Mouse (Mus musculus): Measurements from ENCODE around the gene Gdpd3. TPM values are rescaled to one million over a fixed set of nuclear protein-coding genes. Genes with fewer than 3 reads are reported as not detected.
A peak's percentile ranks its signal among the peaks of the same experiment; 100 is the strongest.

Gene Gdpd3
- total RNA-seq, 2 experiments from 2014 or later = 2.5 to 5.1 TPM

DNA sequence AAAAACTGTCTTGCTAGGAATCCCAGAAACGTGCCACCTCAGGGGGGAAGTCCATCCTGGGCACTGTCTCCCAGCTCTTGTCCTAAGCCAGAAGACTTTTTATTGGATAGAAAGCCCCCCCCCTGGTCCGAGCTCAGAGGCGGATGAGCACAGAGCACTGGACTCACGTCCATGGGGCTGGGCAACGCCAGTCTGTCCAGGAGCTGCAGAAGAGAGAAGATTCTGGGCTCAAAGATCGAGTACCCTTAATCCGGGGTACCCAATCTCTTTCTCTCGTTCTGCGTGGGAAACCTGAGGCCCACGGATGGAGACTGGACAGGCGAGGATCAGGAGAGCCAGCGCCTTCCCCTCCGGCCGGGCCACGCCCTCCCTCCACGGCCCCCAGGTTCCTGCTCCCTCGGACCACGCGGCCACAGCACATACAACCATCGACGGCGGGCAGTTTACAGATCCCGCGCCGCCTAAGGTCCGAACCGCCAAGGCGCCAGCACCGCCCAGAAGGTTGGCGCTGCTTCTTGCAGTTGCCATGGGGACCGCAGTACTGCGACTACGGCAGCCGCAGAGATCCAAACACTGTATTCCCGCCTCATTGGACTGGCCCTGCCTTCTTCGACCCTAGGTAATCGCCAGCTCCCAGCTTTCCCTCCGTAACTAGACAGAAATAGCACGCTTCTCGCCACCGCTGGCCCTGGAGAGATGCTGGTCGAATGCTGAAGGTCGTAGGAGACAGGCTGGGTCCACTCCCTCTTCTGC lies 42.7 kb downstream of the Gdpd3 start:
- DNase-seq = peak; percentile 89 to 90

- no peak for DNase-seq
Observed at GRCm38 (mm10) chr7:126809723-126810369, 43.7 kb downstream of the Gdpd3 start.

- DNase-seq = no peak
Observed at GRCm38 (mm10) chr7:126815726-126816222, 49.6 kb downstream of the Gdpd3 start.

DNA sequence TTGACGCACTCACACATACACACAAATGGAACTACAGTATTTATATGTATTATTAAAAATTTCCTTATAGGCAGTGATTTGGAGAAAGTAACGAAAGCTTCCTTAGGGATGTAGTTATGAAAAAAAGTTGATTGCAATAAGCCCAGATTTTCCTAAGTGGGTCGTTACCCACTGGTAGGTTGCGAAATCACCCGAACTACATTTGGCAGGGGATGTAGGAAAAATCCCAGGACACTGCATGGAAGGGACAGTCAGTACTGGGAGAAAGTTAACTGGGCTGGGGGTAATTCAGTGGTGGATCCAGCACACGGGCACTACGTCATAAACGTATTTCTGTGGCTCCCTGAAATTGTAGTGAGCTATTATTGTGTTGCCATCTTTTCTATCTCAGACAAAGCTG lies 50.4 kb downstream of the Gdpd3 start:
- no peak for DNase-seq

DNA sequence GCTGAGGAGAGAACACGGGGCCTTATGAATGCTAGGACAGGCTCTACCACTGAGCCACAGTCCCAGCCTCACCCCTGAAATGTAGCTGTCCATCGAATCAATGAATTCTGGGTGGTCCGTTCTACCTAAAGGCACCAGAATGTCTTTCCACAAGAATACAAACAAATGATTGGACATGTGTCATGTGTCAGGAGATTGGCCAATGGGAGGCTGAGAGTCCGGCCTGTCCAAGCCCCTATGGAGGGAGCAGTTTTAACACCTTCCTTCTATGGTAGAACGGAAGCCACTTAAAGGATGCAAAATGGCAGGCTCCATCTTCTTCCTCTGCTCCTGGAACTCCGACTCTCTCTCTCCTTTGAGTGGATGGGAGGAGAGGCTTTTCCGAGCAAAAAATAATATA lies 51.5 kb downstream of the Gdpd3 start:
- no peak for DNase-seq

- DNase-seq = no peak
Observed at GRCm38 (mm10) chr7:126818818-126819217, 52.7 kb downstream of the Gdpd3 start.

DNA sequence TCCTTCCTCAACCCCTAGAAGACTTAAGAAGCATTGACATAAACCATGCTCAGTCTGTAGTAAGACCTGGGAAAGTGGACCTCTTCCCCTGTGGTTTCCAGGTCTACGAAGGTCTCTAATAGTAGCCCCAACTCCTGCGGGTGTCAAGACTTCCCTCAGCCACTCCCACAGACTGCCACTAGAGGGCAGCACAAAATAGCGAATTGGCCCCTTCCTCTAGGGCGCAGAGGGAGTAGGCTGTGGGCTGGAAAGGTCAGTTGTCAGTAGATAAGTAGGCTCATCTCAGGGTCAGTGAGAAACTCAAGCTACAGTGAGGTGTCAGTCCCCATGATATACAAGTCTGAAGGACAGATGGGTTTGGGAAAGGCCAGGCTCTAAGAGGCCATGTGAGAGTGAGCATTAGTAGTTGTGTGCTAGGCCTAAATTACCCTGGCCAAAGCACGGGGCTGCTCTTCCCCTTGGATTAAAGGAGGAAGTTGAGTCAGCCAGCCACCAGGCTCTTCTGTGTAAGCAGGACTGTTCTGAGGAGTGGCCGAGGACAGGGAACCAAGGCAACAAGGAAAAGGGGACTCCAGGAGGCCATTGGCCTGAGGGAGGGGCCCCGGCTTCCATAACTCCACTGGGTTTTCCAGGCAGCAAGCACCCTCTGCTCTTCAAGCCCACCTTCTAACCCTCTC lies 55.8 kb downstream of the Gdpd3 start:
- peak; percentile 70 to 77 for DNase-seq

DNA sequence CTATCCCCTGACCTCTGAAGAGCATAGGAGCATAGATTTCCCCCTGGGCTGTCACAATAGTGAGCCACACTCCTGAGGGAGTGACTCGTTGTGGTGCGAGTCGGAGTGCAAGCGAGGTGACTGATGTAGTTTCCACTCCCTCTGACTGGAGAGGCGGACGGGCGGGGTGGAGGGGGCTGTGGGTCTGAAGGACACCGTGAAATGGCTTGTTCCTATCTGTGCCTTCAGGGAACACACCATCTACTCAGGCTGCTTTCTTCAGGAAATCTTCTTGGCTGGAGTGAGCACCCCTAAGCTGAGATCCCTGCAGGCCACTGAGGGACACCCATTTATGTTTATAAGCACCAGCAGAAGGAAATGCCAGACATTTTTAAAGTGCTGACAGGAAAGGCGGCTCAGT lies 56.6 kb downstream of the Gdpd3 start:
- no peak for DNase-seq

GRCm38 (mm10) chr7:126823202-126823711 lies 57.1 kb downstream of the Gdpd3 start:
- no peak for DNase-seq

GRCm38 (mm10) chr7:126823940-126824339 lies 57.8 kb downstream of the Gdpd3 start:
- DNase-seq = no peak

Other genes with a start within 250 kb of the Gdpd3 start
- 100 to 1,000 TPM; 172 to 177 TPM for gene Eif3c, start 199.9 kb upstream of the Gdpd3 start, total RNA-seq (2021)
- under 1 TPM; 0.40 to 0.42 TPM for gene Apobr, start 181.4 kb upstream of the Gdpd3 start, total RNA-seq (2021)
- gene Cln3, start 180.5 kb upstream of the Gdpd3 start, total RNA-seq (2021) = 10 to 100 TPM; 28.3 to 32.9 TPM
- not detected for gene Il27, start 171.4 kb upstream of the Gdpd3 start, total RNA-seq (2021)
- gene Nupr1, start 135.5 kb upstream of the Gdpd3 start, total RNA-seq (2021) = 1 to 10 TPM; 7.5 to 7.9 TPM
- gene Sgf29, start 117.0 kb upstream of the Gdpd3 start, total RNA-seq (2021) = 10 to 100 TPM; 25.6 to 30.3 TPM
- 10 to 100 TPM in 1 of 2 experiments, 1 to 10 TPM in 1; 6.3 to 11.2 TPM for gene Sult1a1, start 89.9 kb upstream of the Gdpd3 start, total RNA-seq (2021)
- gene Bola2, start 70.9 kb upstream of the Gdpd3 start, total RNA-seq (2021) = 100 to 1,000 TPM in 1 of 2 experiments, 10 to 100 TPM in 1; 98.8 to 109 TPM
- 10 to 100 TPM; 16.2 to 16.4 TPM for gene Slx1b, start 70.5 kb upstream of the Gdpd3 start, total RNA-seq (2021)
- gene Coro1a, start 58.5 kb upstream of the Gdpd3 start, total RNA-seq (2021) = 100 to 1,000 TPM; 114 to 121 TPM
- 100 to 1,000 TPM; 144 to 146 TPM for gene Mapk3, start 6.7 kb upstream of the Gdpd3 start, total RNA-seq (2021)
- gene Ypel3, start 10.6 kb downstream of the Gdpd3 start, total RNA-seq (2021) = 100 to 1,000 TPM; 278 to 291 TPM
- 1 to 10 TPM in 1 of 2 experiments, under 1 TPM in 1; 0.75 to 1.1 TPM for gene Tbx6, start 15.1 kb downstream of the Gdpd3 start, total RNA-seq (2021)
- gene Ppp4c, start 26.2 kb downstream of the Gdpd3 start, total RNA-seq (2021) = 10 to 100 TPM; 54.3 to 59.5 TPM
- gene Fam57b, start 31.3 kb downstream of the Gdpd3 start, total RNA-seq (2021) = 10 to 100 TPM; 75.1 to 83.3 TPM
- not detected for gene 4930451I11Rik, start 65.3 kb downstream of the Gdpd3 start, total RNA-seq (2021)
- gene Doc2a, start 81.1 kb downstream of the Gdpd3 start, total RNA-seq (2021) = 10 to 100 TPM; 16.1 to 17.7 TPM
- 10 to 100 TPM; 29.5 to 32.0 TPM for gene Hirip3, start 95.6 kb downstream of the Gdpd3 start, total RNA-seq (2021)
- gene Ino80e, start 96.0 kb downstream of the Gdpd3 start, total RNA-seq (2021) = 10 to 100 TPM; 53.5 to 56.0 TPM
- 100 to 1,000 TPM; 151 to 165 TPM for gene Taok2, start 118.4 kb downstream of the Gdpd3 start, total RNA-seq (2021)
- gene Tmem219, start 156.6 kb downstream of the Gdpd3 start, total RNA-seq (2021) = 10 to 100 TPM; 23.2 to 23.8 TPM
- gene Kctd13, start 162.5 kb downstream of the Gdpd3 start, total RNA-seq (2021) = 100 to 1,000 TPM; 161 to 171 TPM
- gene Asphd1, start 183.2 kb downstream of the Gdpd3 start, total RNA-seq (2021) = 10 to 100 TPM; 34.1 to 35.4 TPM
- 100 to 1,000 TPM; 427 to 447 TPM for gene Sez6l2, start 184.2 kb downstream of the Gdpd3 start, total RNA-seq (2021)
- 100 to 1,000 TPM; 159 to 164 TPM for gene Cdipt, start 209.6 kb downstream of the Gdpd3 start, total RNA-seq (2021)
- under 1 TPM in 1 of 2 experiments, not detected in 1; 0.35 TPM for gene Cdiptos, start 209.8 kb downstream of the Gdpd3 start, total RNA-seq (2021)
- 1 to 10 TPM; 7.2 to 8.4 TPM for gene Mvp, start 248.3 kb downstream of the Gdpd3 start, total RNA-seq (2021)

Data from layer of hippocampus, postnatal 36 days (tissue).